Mouse (Mus musculus): Measurements from ENCODE around the gene Vnn3. TPM values are rescaled to one million over a fixed set of nuclear protein-coding genes. Genes with fewer than 3 reads are reported as not detected.
A peak's percentile ranks its signal among the peaks of the same experiment; 100 is the strongest.

Gene Vnn3
- total and polyA plus RNA-seq, 3 experiments: not detected

GRCm38 (mm10) chr10:23840496-23840895, 10.8 kb upstream of the Vnn3 start:
- H3K79me2 ChIP-seq (ENCODE audit: control insufficient read depth, insufficient read depth, low read length, poor library complexity): no peaks in the 10 kb centered on the region
- H3K9ac ChIP-seq (ENCODE audit: control insufficient read depth, low read depth, low read length, poor library complexity, severe bottlenecking): no peak overlapping the region
- no peak for TF ChIP-seq E2F4 (IDR thresholded peaks at IDR 0.05; ENCODE audit: borderline replicate concordance, low read depth, low read length)
- no peak for TF ChIP-seq MYC (IDR thresholded peaks at IDR 0.05; ENCODE audit: low read depth, low read length)
- TF ChIP-seq TCF12 (IDR thresholded peaks at IDR 0.05; ENCODE audit: low read depth, low read length): no peak
- TF ChIP-seq MAX (IDR thresholded peaks at IDR 0.05; ENCODE audit: low read length): no peak
- no peak for TF ChIP-seq JUND (IDR thresholded peaks at IDR 0.05; ENCODE audit: low read depth, low read length)
- no peak for TF ChIP-seq POLR2AphosphoS5 (IDR thresholded peaks at IDR 0.05; ENCODE audit: borderline replicate concordance, low read depth, low read length)
- no peak for TF ChIP-seq GATA1 (IDR thresholded peaks at IDR 0.05; ENCODE audit: low read depth, low read length)
- TF ChIP-seq MAZ (IDR thresholded peaks at IDR 0.05; ENCODE audit: low read depth, low read length): no peak
- no peak for TF ChIP-seq UBTF (IDR thresholded peaks at IDR 0.05; ENCODE audit: borderline replicate concordance, insufficient read depth, low read depth, low read length)
- no peak overlapping the region for H3K27ac ChIP-seq (ENCODE audit: control insufficient read depth, low read depth, low read length)
- H3K36me3 ChIP-seq (ENCODE audit: control insufficient read depth in 1 of 2, insufficient read depth in 2 of 2, low read length in 2 of 2): no peaks in the 10 kb centered on the region
- no peaks in the 10 kb centered on the region for H3K9me3 ChIP-seq (replicated peaks; ENCODE audit: insufficient read depth, low read length)
- H3K27me3 ChIP-seq (ENCODE audit: control insufficient read depth in 1 of 2, insufficient read depth in 2 of 2, low read length in 2 of 2): peaks cover 0 to 1% of the 10 kb centered on the region in 2 experiments; a peak in 1 of 4 replicates
- H3K4me3 ChIP-seq (ENCODE audit: control insufficient read depth in 1 of 2, insufficient read depth in 1 of 2, low read depth in 2 of 2, low read length in 2 of 2): peak overlapping the region in 1 of 2 experiments; percentile 35; a peak in 2 of 4 replicates
- DNase-seq (ENCODE audit: low read depth, low spot score): no peak
- H3K4me1 ChIP-seq (ENCODE audit: control insufficient read depth in 1 of 2, insufficient read depth in 2 of 2, low read length in 2 of 2): no peaks in the 10 kb centered on the region

DNA sequence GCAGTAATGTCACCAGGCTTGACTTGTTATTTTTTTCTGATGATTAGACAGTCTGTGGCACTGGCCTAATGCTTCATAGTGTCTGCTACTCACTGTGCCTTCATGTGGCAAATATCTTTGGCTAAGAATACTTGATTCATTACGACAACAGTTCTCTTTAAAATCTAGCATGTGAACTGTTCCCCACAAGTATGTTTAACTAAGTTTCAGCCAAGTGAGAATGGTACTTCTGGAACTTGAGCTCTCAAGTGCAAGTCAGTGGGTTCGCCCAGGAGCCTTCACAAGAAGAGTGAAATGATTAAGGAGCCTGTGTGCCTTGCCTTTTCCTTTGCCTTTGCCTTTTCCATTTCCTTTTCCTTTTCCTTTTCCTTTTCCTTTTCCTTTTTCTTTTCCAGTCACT, 834 bp downstream of the Vnn3 start:
- H3K27me3 ChIP-seq (ENCODE audit: control insufficient read depth in 1 of 2, insufficient read depth in 2 of 2, low read length in 2 of 2): no peaks in the 10 kb centered on the region
- H3K36me3 ChIP-seq (ENCODE audit: control insufficient read depth in 1 of 2, insufficient read depth in 2 of 2, low read length in 2 of 2): no peaks in the 10 kb centered on the region
- H3K9me3 ChIP-seq (replicated peaks; ENCODE audit: insufficient read depth, low read length): no peaks in the 10 kb centered on the region
- TF ChIP-seq MXI1 (IDR thresholded peaks at IDR 0.05; ENCODE audit: low read depth, low read length) (no peak), ELF1 (IDR thresholded peaks at IDR 0.05; ENCODE audit: low read depth, low read length) (no peak), CTCF (IDR thresholded peaks at IDR 0.05 in 2 of 3, conservative IDR thresholded peaks at IDR 0.05 in 1 of 3; ENCODE audit: control insufficient read depth in 1 of 3, insufficient read depth in 1 of 3, low read depth in 2 of 3, low read length in 3 of 3, poor library complexity in 1 of 3, severe bottlenecking in 1 of 3) (no peak), GATA1 (IDR thresholded peaks at IDR 0.05; ENCODE audit: low read depth, low read length) (no peak), RCOR1 (IDR thresholded peaks at IDR 0.05; ENCODE audit: low read depth, low read length) (no peak), MAZ (IDR thresholded peaks at IDR 0.05; ENCODE audit: low read depth, low read length) (no peak), TBP (IDR thresholded peaks at IDR 0.05; ENCODE audit: low read depth, low read length) (no peak), HCFC1 (IDR thresholded peaks at IDR 0.05; ENCODE audit: low read depth, low read length) (no peak), ZNF384 (IDR thresholded peaks at IDR 0.05; ENCODE audit: low read depth, low read length) (no peak), ZKSCAN1 (IDR thresholded peaks at IDR 0.05; ENCODE audit: low read depth, low read length) (no peak), MAFK (IDR thresholded peaks at IDR 0.05; ENCODE audit: borderline replicate concordance, low read depth, low read length) (no peak), SIN3A (IDR thresholded peaks at IDR 0.05; ENCODE audit: low read length) (no peak), TCF12 (IDR thresholded peaks at IDR 0.05; ENCODE audit: low read depth, low read length) (no peak), EP300 (IDR thresholded peaks at IDR 0.05; ENCODE audit: low read depth in 1 of 2, low read length in 2 of 2) (no peak), POLR2A (IDR thresholded peaks at IDR 0.05; ENCODE audit: control insufficient read depth in 1 of 2, insufficient read depth in 1 of 2, low read depth in 1 of 2, low read length in 2 of 2, poor library complexity in 1 of 2) (no peak), POLR2AphosphoS5 (IDR thresholded peaks at IDR 0.05; ENCODE audit: borderline replicate concordance, low read depth, low read length) (no peak), CHD2 (IDR thresholded peaks at IDR 0.05; ENCODE audit: low read length) (no peak), ETS1 (IDR thresholded peaks at IDR 0.05; ENCODE audit: low read depth, low read length) (no peak)
- no peaks in the 10 kb centered on the region for H3K4me1 ChIP-seq (ENCODE audit: control insufficient read depth in 1 of 2, insufficient read depth in 2 of 2, low read length in 2 of 2)
- no peaks in the 10 kb centered on the region for H3K79me2 ChIP-seq (ENCODE audit: control insufficient read depth, insufficient read depth, low read length, poor library complexity)
- H3K9ac ChIP-seq (ENCODE audit: control insufficient read depth, low read depth, low read length, poor library complexity, severe bottlenecking): no peak overlapping the region
- no peak overlapping the region for H3K27ac ChIP-seq (ENCODE audit: control insufficient read depth, low read depth, low read length)
- H3K4me3 ChIP-seq (ENCODE audit: control insufficient read depth in 1 of 2, insufficient read depth in 1 of 2, low read depth in 2 of 2, low read length in 2 of 2): no peak overlapping the region
- DNase-seq (ENCODE audit: low read depth, low spot score): no peak
